Mouse (Mus musculus): Measurements from ENCODE around the gene A230072I06Rik. TPM values are rescaled to one million over a fixed set of nuclear protein-coding genes. Genes with fewer than 3 reads are reported as not detected.

A230072I06Rik gene
- polyA plus RNA-seq, 1 experiment from 2014 or later: not detected

- no peak for TF ChIP-seq EP300 (IDR thresholded peaks at IDR 0.05)
- no peak for TF ChIP-seq CTCF (IDR thresholded peaks at IDR 0.05)
- DNase-seq (ENCODE audit: low spot score) (no peak), ATAC-seq (no peak)
- no peak overlapping the region for H3K4me2 ChIP-seq (replicated peaks; ENCODE audit: low read depth, low read length)
- no peak overlapping the region for H3K27ac ChIP-seq (ENCODE audit: low read length)
- no peaks in the 10 kb centered on the region for H3K4me1 ChIP-seq (ENCODE audit: insufficient read depth, low read depth, low read length)
- no peaks in the 10 kb centered on the region for H3K36me3 ChIP-seq (ENCODE audit: insufficient read depth, low read length)
- WGBS: 66% methylated on average over 13 of the region's 13 CpGs
- H3K9me3 ChIP-seq (ENCODE audit: low read length): no peaks in the 10 kb centered on the region
- no peak overlapping the region for H3K9ac ChIP-seq (replicated peaks; ENCODE audit: low read depth)
- H3K4me3 ChIP-seq (ENCODE audit: low read depth, low read length): no peak overlapping the region
- no peaks in the 10 kb centered on the region; the same call in 1 of the 2 replicates for H3K27me3 ChIP-seq (replicated peaks; ENCODE audit: insufficient read depth, low read length)
Observed at GRCm38 (mm10) chr8:12327187-12327586, 48.6 kb downstream of the A230072I06Rik start.

GRCm38 (mm10) chr8:12327707-12328471 lies 49.3 kb downstream of the A230072I06Rik start:
- Histone ChIP-seq H3K9ac (replicated peaks; ENCODE audit: low read depth) (no peak overlapping the region), H3K36me3 (ENCODE audit: insufficient read depth, low read length) (no peaks in the 10 kb centered on the region), H3K4me2 (replicated peaks; ENCODE audit: low read depth, low read length) (no peak overlapping the region), H3K4me3 (ENCODE audit: low read depth, low read length) (no peak overlapping the region), H3K4me1 (ENCODE audit: insufficient read depth, low read depth, low read length) (no peaks in the 10 kb centered on the region), H3K27ac (ENCODE audit: low read length) (no peak overlapping the region), H3K9me3 (ENCODE audit: low read length) (no peaks in the 10 kb centered on the region), H3K27me3 (replicated peaks; ENCODE audit: insufficient read depth, low read length) (no peaks in the 10 kb centered on the region; the same call in 1 of the 2 replicates)
- WGBS: 74% methylated on average over 21 of the region's 21 CpGs
- DNase-seq (ENCODE audit: low spot score) (no peak), ATAC-seq (no peak)
- TF ChIP-seq CTCF (IDR thresholded peaks at IDR 0.05) (no peak), EP300 (IDR thresholded peaks at IDR 0.05) (no peak)

- H3K4me2 ChIP-seq (replicated peaks; ENCODE audit: low read depth, low read length): no peak overlapping the region
- no peak overlapping the region for H3K27ac ChIP-seq (ENCODE audit: low read length)
- H3K9ac ChIP-seq (replicated peaks; ENCODE audit: low read depth): no peak overlapping the region
- no peaks in the 10 kb centered on the region for H3K9me3 ChIP-seq (ENCODE audit: low read length)
- ATAC-seq: no peak
- H3K4me1 ChIP-seq (ENCODE audit: insufficient read depth, low read depth, low read length): no peaks in the 10 kb centered on the region
- H3K4me3 ChIP-seq (ENCODE audit: low read depth, low read length): no peak overlapping the region
- no peak for TF ChIP-seq EP300 (IDR thresholded peaks at IDR 0.05)
- no peak for TF ChIP-seq CTCF (IDR thresholded peaks at IDR 0.05)
- 68% methylated on average over 9 of the region's 9 CpGs for WGBS
- no peaks in the 10 kb centered on the region for H3K36me3 ChIP-seq (ENCODE audit: insufficient read depth, low read length)
- H3K27me3 ChIP-seq (replicated peaks; ENCODE audit: insufficient read depth, low read length): no peaks in the 10 kb centered on the region; the same call in 1 of the 2 replicates
- DNase-seq (ENCODE audit: low spot score): no peak
Observed at GRCm38 (mm10) chr8:12328476-12328875, 49.9 kb downstream of the A230072I06Rik start.

GRCm38 (mm10) chr8:12330066-12330465 lies 51.4 kb downstream of the A230072I06Rik start:
- H3K27ac ChIP-seq (ENCODE audit: low read length): no peak overlapping the region
- H3K4me2 ChIP-seq (replicated peaks; ENCODE audit: low read depth, low read length): no peak overlapping the region
- no peaks in the 10 kb centered on the region; the same call in 1 of the 2 replicates for H3K27me3 ChIP-seq (replicated peaks; ENCODE audit: insufficient read depth, low read length)
- H3K4me1 ChIP-seq (ENCODE audit: insufficient read depth, low read depth, low read length): no peaks in the 10 kb centered on the region
- no peak overlapping the region for H3K9ac ChIP-seq (replicated peaks; ENCODE audit: low read depth)
- DNase-seq (ENCODE audit: low spot score) (peak; percentile 26), ATAC-seq (no peak)
- TF ChIP-seq CTCF (IDR thresholded peaks at IDR 0.05) (peak; percentile 27; the same call in 1 of the 2 replicates), EP300 (IDR thresholded peaks at IDR 0.05) (no peak)
- no peaks in the 10 kb centered on the region for H3K9me3 ChIP-seq (ENCODE audit: low read length)
- no peaks in the 10 kb centered on the region for H3K36me3 ChIP-seq (ENCODE audit: insufficient read depth, low read length)
- H3K4me3 ChIP-seq (ENCODE audit: low read depth, low read length): no peak overlapping the region
- 22% methylated on average over 8 of the region's 8 CpGs for WGBS

Other genes with a start within 250 kb of the A230072I06Rik start
- gene Sox1, start 116.5 kb downstream of the A230072I06Rik start, polyA plus RNA-seq (2015; fragmentation: Nextera tagmentation; extraction: Ambion mirVana): not detected in 2 replicates

Data from lung, postnatal 0 days (tissue).